Mouse (Mus musculus): ENCODE data around the gene Hbb-bh2.

DNA sequence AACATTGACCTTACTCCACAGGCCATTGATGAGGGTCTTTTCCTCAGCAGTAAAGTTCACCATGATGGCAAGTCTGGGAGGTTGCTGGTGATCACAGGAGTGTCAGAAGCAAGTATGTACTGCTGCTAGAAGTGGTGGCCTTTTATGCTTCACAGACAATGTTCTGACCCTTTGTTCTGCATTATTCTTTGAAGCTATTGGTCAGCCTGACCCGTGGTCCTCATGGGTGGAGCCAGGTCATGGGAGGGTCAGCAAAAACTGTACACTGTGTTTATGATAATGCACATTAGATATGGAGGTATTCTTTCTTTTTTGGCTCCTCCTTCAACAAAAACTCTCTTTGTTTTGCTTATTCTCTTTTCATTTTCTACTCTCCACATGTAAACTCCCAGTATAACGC, 12.8 kb upstream of the Hbb-bh2 start, which contains the start of gene Hbb-y:
- TF ChIP-seq CTCF (IDR thresholded peaks at IDR 0.05; ENCODE audit: low read depth, low read length) (no peak), POLR2A (IDR thresholded peaks at IDR 0.05; ENCODE audit: extremely low read depth, insufficient read depth, low read length) (no peak)
